Mouse (Mus musculus) left cerebral cortex, postnatal 10 days (tissue): ENCODE results near the gene Usp53. TPM values are rescaled to one million over a fixed set of nuclear protein-coding genes. Genes with fewer than 3 reads are reported as not detected.
"Not testable (repeated sequence)": the region's sequence is repeated elsewhere in the genome, so short reads cannot be mapped to it uniquely, and the experiment has no call there.

Experiments
- DNase-seq, 2 experiments: peaks; one replicate each; pipeline ENCODE4 v3.0.0; 2021 to 2022; ENCODE audit warnings: low spot score in 2 of 2, mixed read lengths in 1 of 2; ENCODE audit errors: extremely low spot score in 1 of 2
- intact Hi-C: fragments of 180-260 bp; cut with DNase I; formaldehyde crosslinking; loops from one replicate; pipeline ENCODE4 v1.15.1; 2025
- total RNA-seq, 2 experiments: library from RNA; stranded (reverse); gene quantifications; 2 replicates each; pipeline ENCODE4 v1.2.3; 2021

Gene Usp53
- total RNA-seq, 2 experiments from 2014 or later = 19.5 to 26.3 TPM

GRCm38 (mm10) chr3:122972126-122972822, 12.0 kb downstream of the Usp53 start:
- intact Hi-C loops = no loop called here

GRCm38 (mm10) chr3:122968391-122968790, 15.9 kb downstream of the Usp53 start:
- intact Hi-C loops = no loop called here
- no peak for DNase-seq

More at GRCm38 (mm10) chr3:122972126-122972822, 12.0 kb downstream of the Usp53 start:
- DNase-seq = no peak

GRCm38 (mm10) chr3:122964301-122964700, 20.0 kb downstream of the Usp53 start:
- intact Hi-C loops = no loop called here
- DNase-seq = no peak

- intact Hi-C loops = no loop called here
These were observed 34.2 kb downstream of the Usp53 start for GRCm38 (mm10) chr3:122950129-122950528.

GRCm38 (mm10) chr3:122943387-122943890, 40.9 kb downstream of the Usp53 start:
- intact Hi-C loops = loop anchor here (5.0 kb wide), 1 partner anchor 209 kb away; no protein-coding TSS in a partner anchor
- no peak for DNase-seq

More at GRCm38 (mm10) chr3:122950129-122950528, 34.2 kb downstream of the Usp53 start:
- DNase-seq = no peak

GRCm38 (mm10) chr3:122939215-122939614, 45.1 kb downstream of the Usp53 start:
- peak; percentile 40 to 42 for DNase-seq
- intact Hi-C loops = loop anchor here (5.0 kb wide), 1 partner anchor 163 kb away; no protein-coding TSS in a partner anchor

GRCm38 (mm10) chr3:122937176-122937575, 47.1 kb downstream of the Usp53 start:
- not testable (repeated sequence) for DNase-seq
- intact Hi-C loops = loop anchor here (5.0 kb wide), 1 partner anchor 165 kb away; no protein-coding TSS in a partner anchor

GRCm38 (mm10) chr3:122932466-122932865, 51.8 kb downstream of the Usp53 start:
- no peak for DNase-seq
- intact Hi-C loops = no loop called here

GRCm38 (mm10) chr3:122929723-122930122, 54.6 kb downstream of the Usp53 start:
- DNase-seq = peak in 1 of 2 experiments; percentile 12
- intact Hi-C loops = no loop called here

- intact Hi-C loops = no loop called here
- DNase-seq = peak; percentile 94 to 98
These were observed 60.0 kb downstream of the Usp53 start, which contains the start of gene 1810037I17Rik for GRCm38 (mm10) chr3:122924009-122924914. Gene 1810037I17Rik, plus strand, starts transcription at chr3:122924203.

- intact Hi-C loops = no loop called here
- DNase-seq = no peak
These were observed 61.2 kb downstream of the Usp53 start for GRCm38 (mm10) chr3:122923147-122923546.

GRCm38 (mm10) chr3:122921676-122922527, 62.4 kb downstream of the Usp53 start:
- intact Hi-C loops = no loop called here
- DNase-seq = no peak

GRCm38 (mm10) chr3:122920572-122921435, 63.5 kb downstream of the Usp53 start:
- intact Hi-C loops = no loop called here
- no peak for DNase-seq

- no peak for DNase-seq
- intact Hi-C loops = no loop called here
These were observed 65.0 kb downstream of the Usp53 start, which contains the start of gene Gm10959 for GRCm38 (mm10) chr3:122919260-122919659. Gene Gm10959, minus strand, starts transcription at chr3:122919360.

- intact Hi-C loops = no loop called here
- DNase-seq = no peak
These were observed 65.6 kb downstream of the Usp53 start for GRCm38 (mm10) chr3:122918672-122919071.

GRCm38 (mm10) chr3:122916191-122916680, 68.1 kb downstream of the Usp53 start:
- DNase-seq = no peak
- intact Hi-C loops = no loop called here

GRCm38 (mm10) chr3:122915493-122915892, 68.8 kb downstream of the Usp53 start:
- intact Hi-C loops = no loop called here
- no peak for DNase-seq
